Mouse (Mus musculus) large intestine, adult 2 months (tissue): ENCODE results near the gene Ascc1. TPM values are rescaled to one million over a fixed set of nuclear protein-coding genes. Genes with fewer than 3 reads are reported as not detected.
"Not testable (repeated sequence)": the region's sequence is repeated elsewhere in the genome, so short reads cannot be mapped to it uniquely, and the experiment has no call there.

ENCODE experiments used
- DNase-seq: peaks from one replicate; pipeline ENCODE4 v3.0.0-alpha.2; 2012; ENCODE audit warnings: low read depth, low spot score
- WGBS: fragments of 180-500 bp; shearing (Covaris S2); methylation state at CpG from one replicate; pipeline ENCODE4 v1.1.7; 2018; 5-methylcytosine and 5-hydroxymethylcytosine counted together
- polyA plus RNA-seq: library from polyadenylated mRNA; depleted of rRNA; stranded (reverse); fragments of >200 nt; gene quantifications from 2 replicates; pipeline ENCODE4 v1.2.3, GENCODE M21; 2012; rRNA removed

The Ascc1 gene
- polyA plus RNA-seq, 1 experiment, result 21.2 TPM

DNA sequence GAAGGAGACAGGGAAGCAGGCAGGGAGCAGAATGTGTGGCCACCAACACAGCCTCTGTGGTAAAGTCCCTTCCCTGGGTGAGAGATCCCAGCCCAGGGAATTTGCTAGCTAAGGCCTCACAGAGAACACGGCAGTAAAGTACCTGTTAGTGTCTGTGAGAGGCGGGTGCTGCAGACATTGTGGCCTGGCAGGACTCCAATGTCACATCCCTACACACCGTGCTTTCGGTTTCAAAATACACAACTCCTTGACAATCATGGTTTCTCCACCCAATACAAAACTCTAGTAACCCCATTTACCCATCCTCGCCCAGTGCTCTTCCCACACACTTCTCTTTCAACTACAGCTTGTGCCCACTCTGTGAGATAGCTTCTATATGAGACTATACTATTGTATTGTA, 136.1 kb downstream of the Ascc1 start:
- no peak for DNase-seq
- 24% methylated on average over 5 of the region's 5 CpGs for WGBS

DNA sequence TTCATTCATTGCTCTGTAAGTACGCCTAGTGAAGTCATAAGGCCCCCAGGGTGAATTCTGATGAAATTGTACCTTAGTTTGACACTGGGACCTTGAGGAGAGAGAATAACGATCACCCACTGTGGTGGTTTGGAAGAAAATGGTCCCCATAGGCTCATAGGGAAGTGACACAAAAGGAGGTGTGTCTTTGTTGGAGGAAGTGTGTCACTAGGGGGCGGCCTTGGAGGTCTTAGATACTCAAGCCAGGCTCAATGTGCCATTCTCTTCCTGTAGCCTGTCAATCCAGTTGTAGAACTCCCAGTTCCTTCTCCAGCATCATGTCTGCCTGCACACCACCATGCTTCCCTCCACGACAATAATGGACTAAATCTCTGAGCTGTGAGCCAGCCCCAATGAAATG, 138.1 kb downstream of the Ascc1 start:
- DNase-seq, result no peak
- WGBS, result 97% methylated on average over 4 of the region's 4 CpGs

DNA sequence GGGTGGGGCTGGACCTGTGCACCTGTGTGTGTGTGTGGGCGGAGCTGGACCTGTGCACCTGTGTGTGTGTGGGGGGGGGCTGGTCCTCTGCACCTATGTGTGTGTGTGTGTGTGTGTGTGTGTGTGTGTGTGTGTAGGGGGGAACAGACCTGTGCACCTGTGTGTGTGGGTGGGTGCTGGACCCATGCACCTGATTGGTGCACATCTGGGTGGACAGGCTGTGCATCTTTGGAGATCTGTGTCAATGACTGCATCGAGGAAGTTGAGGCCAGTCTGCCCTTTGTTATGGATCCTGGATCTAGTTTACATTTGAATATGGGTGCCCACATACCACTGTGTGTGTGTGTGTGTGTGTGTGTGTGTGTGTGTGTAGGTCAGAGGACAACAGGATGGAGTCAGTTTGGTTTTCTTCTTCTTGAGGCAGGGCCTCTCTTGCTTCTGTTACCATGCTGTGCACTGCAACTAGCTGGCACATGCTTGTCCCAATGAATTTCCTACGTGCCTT, 139.1 kb downstream of the Ascc1 start:
- 86% methylated on average over 3 of the region's 3 CpGs for WGBS
- DNase-seq, result no peak

DNA sequence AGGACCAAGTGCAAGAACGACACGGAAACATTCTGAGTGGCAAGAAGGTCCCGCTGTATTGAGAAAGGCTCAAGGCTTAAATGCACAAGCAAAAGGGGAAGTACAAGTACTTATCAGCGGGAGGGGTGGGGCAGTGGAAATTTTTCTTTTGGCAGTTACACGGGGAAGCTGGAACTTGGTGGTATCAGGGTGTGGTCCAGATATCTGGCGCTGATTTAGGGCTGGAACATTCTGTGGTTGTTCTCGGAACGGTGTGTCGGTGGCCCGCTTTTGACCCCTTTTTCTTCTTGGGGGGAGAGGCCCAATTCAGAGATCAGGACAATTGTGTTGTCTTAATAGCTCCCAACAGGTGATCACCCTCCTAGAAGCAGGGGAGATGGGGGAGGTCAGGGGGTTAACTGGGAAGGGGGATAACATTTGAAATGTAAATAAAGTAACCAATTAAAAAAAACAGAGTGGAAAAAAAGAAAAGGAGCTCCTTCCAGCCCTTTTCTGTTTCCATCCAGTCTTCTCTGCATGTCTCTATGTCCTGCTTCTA, 145.0 kb downstream of the Ascc1 start:
- WGBS, result 52% methylated on average over 10 of the region's 10 CpGs
- DNase-seq, result not testable (repeated sequence)

DNA sequence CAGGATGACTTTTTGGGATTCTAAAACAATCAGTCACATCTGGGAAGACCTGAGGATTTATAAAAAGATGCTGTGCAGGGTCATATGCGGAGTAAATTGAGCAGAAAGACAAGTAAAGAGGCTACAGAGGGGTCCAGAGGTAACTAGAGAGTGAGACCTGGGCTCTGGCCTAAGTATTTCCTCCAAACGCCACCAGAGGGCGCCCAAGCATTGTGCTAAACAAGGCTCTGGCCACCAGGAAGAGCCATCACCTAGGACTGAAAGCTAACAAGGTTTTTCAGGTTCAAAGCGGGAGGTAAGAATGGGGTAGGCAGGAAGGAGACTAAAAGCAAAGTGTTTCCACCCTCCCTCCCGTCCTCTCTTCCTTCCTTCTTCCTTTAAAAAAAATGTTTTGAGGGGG, 145.5 kb downstream of the Ascc1 start:
- peak; percentile 73 for DNase-seq

More for the DNA sequence above, 145.5 kb downstream of the Ascc1 start:
- WGBS, result 2% methylated on average over 5 of the region's 5 CpGs

Other genes with a start within 250 kb of the Ascc1 start
- gene Dnajb12, start 123.2 kb upstream of the Ascc1 start, polyA plus RNA-seq, result 49.2 and 63.1 TPM in 2 replicates
- 28.2 and 37.7 TPM in 2 replicates for gene Ddit4, start 51.0 kb upstream of the Ascc1 start, polyA plus RNA-seq
- 56.3 and 60.6 TPM in 2 replicates for gene Anapc16, start 330 bp downstream of the Ascc1 start, polyA plus RNA-seq
- 3.6 and 3.7 TPM in 2 replicates for gene Spock2, start 103.4 kb downstream of the Ascc1 start, polyA plus RNA-seq
- 3.1 and 3.3 TPM in 2 replicates for gene Chst3, start 216.5 kb downstream of the Ascc1 start, polyA plus RNA-seq